Mouse (Mus musculus): ENCODE data around the gene Mei1. TPM values are rescaled to one million over a fixed set of nuclear protein-coding genes. Genes with fewer than 3 reads are reported as not detected.

Mei1 gene
- polyA plus RNA-seq, 1 experiment from 2014 or later, result not detected

- Histone ChIP-seq H3K27me3 (no peaks in the 10 kb centered on the region), H3K4me3 (peak within 1 kb of the TSS; percentile 99), H3K36me3 (peaks cover 13% of the 10 kb centered on the region), H3K4me1 (peaks cover 31% of the 10 kb centered on the region), H3K27ac (replicated peaks) (peak within 1 kb of the TSS; percentile 90), H3K9ac (replicated peaks) (peak within 1 kb of the TSS; percentile 94), H3K4me2 (replicated peaks) (peak within 1 kb of the TSS; percentile 92), H3K9me3 (no peaks in the 10 kb centered on the region)
- under 1% methylated on average over 74 of the region's 74 CpGs for WGBS
- ATAC-seq (replicated peaks), result peak; percentile 93
Observed at GRCm38 (mm10) chr15:82047080-82047883, 22.5 kb upstream of the Mei1 start, which contains the start of gene Snu13. TSS of gene Snu13 (minus strand) at chr15:82047598.

GRCm38 (mm10) chr15:82052544-82052943 is 17.3 kb upstream of the Mei1 start:
- Histone ChIP-seq H3K9me3 (no peaks in the 10 kb centered on the region), H3K9ac (replicated peaks) (no peak overlapping the region), H3K36me3 (no peaks in the 10 kb centered on the region), H3K27ac (replicated peaks) (no peak overlapping the region), H3K4me1 (peaks cover 5% of the 10 kb centered on the region), H3K4me2 (replicated peaks) (no peak overlapping the region), H3K4me3 (no peak overlapping the region), H3K27me3 (no peaks in the 10 kb centered on the region)
- 73% methylated on average over 5 of the region's 5 CpGs for WGBS
- ATAC-seq (replicated peaks), result no peak

DNA sequence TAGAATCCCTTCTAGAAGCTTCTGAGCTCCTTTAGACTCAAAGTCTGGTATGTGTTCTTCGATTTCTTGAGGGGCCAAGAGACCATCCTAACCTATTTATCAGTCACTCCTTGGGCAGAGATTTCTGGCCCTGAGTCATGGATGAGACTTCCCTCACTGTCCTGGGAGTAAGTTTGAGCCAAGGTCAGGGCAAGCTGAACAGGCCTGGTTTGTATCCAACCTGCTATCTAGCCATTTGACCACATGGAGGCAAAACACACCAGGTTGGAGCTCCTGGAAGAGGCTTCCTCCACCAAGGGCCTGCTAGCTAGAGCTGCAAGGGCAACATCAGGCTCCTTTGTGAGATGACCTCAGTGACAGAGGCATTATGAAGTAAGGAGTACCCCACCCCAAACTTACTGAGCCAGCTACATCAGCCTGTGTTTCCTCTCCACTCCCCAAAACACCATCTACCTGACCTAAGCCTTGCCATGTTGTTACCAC is 11.0 kb upstream of the Mei1 start, which contains the start of gene 4930407I10Rik:
Gene 4930407I10Rik, plus strand, starts transcription at position 433 of the 483 bp plus-strand sequence.
- no peak within 1 kb of the TSS for H3K9ac ChIP-seq (replicated peaks)
- H3K36me3 ChIP-seq, result no peaks in the 10 kb centered on the region
- 81% methylated on average over 1 of the region's 1 CpGs for WGBS
- H3K27me3 ChIP-seq, result no peaks in the 10 kb centered on the region
- no peak for ATAC-seq (replicated peaks)
- no peak within 1 kb of the TSS for H3K27ac ChIP-seq (replicated peaks)
- no peaks in the 10 kb centered on the region for H3K9me3 ChIP-seq
- H3K4me1 ChIP-seq, result no peaks in the 10 kb centered on the region
- no peak within 1 kb of the TSS for H3K4me2 ChIP-seq (replicated peaks)
- no peak within 1 kb of the TSS for H3K4me3 ChIP-seq

DNA sequence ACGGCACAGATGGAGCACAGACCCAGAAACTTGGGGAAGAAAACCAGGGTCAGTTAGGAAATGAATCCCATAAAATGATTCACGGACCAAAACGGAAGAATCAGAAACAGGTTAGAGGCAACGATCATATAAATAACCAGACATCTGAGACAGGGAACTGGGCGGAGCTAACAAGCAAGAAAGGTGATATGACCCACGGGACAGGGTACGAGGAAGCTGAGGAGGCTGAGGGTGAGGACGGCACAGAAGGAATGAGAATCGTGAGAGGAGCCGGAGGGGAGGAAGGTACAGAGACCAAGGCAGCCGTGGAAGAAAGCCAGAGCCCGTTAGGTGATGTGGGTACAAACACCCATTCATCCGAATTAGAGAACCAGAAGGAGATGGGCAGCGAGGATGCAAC is 5.9 kb upstream of the Mei1 start:
- no peaks in the 10 kb centered on the region for H3K4me1 ChIP-seq
- H3K36me3 ChIP-seq, result no peaks in the 10 kb centered on the region
- H3K4me3 ChIP-seq, result no peak overlapping the region
- no peak overlapping the region for H3K27ac ChIP-seq (replicated peaks)
- no peak for ATAC-seq (replicated peaks)
- H3K9me3 ChIP-seq, result no peaks in the 10 kb centered on the region
- no peak overlapping the region for H3K9ac ChIP-seq (replicated peaks)
- WGBS, result 60% methylated on average over 14 of the region's 14 CpGs
- no peak overlapping the region for H3K4me2 ChIP-seq (replicated peaks)
- H3K27me3 ChIP-seq, result peaks cover 6% of the 10 kb centered on the region

GRCm38 (mm10) chr15:82065511-82065910 is 4.3 kb upstream of the Mei1 start:
- no peak for ATAC-seq (replicated peaks)
- WGBS, result 15% methylated on average over 7 of the region's 7 CpGs

GRCm38 (mm10) chr15:82071816-82072469 is 2.1 kb downstream of the Mei1 start:
- H3K27me3 ChIP-seq, result peaks cover 25% of the 10 kb centered on the region
- ATAC-seq (replicated peaks), result no peak
- no peaks in the 10 kb centered on the region for H3K9me3 ChIP-seq
- no peak overlapping the region for H3K27ac ChIP-seq (replicated peaks)
- H3K4me3 ChIP-seq, result no peak overlapping the region
- H3K9ac ChIP-seq (replicated peaks), result no peak overlapping the region
- WGBS, result 92% methylated on average over 26 of the region's 26 CpGs
- no peak overlapping the region for H3K4me2 ChIP-seq (replicated peaks)
- H3K36me3 ChIP-seq, result no peaks in the 10 kb centered on the region
- H3K4me1 ChIP-seq, result no peaks in the 10 kb centered on the region

More at GRCm38 (mm10) chr15:82065511-82065910, 4.3 kb upstream of the Mei1 start:
- Histone ChIP-seq H3K9ac (replicated peaks) (no peak overlapping the region), H3K4me2 (replicated peaks) (no peak overlapping the region), H3K4me1 (no peaks in the 10 kb centered on the region), H3K27ac (replicated peaks) (no peak overlapping the region), H3K4me3 (no peak overlapping the region), H3K27me3 (peaks cover 22% of the 10 kb centered on the region), H3K36me3 (no peaks in the 10 kb centered on the region), H3K9me3 (no peaks in the 10 kb centered on the region)

- H3K36me3 ChIP-seq, result no peaks in the 10 kb centered on the region
- H3K4me3 ChIP-seq, result no peak overlapping the region
- no peak overlapping the region for H3K4me2 ChIP-seq (replicated peaks)
- no peak overlapping the region for H3K27ac ChIP-seq (replicated peaks)
- no peak overlapping the region for H3K9ac ChIP-seq (replicated peaks)
- H3K9me3 ChIP-seq, result no peaks in the 10 kb centered on the region
- no peaks in the 10 kb centered on the region for H3K4me1 ChIP-seq
- peaks cover 24% of the 10 kb centered on the region for H3K27me3 ChIP-seq
- WGBS, result 86% methylated on average over 7 of the region's 7 CpGs
- ATAC-seq (replicated peaks), result no peak
Observed at GRCm38 (mm10) chr15:82073490-82073889, 3.7 kb downstream of the Mei1 start.

- Histone ChIP-seq H3K4me3 (no peak overlapping the region), H3K27me3 (no peaks in the 10 kb centered on the region), H3K27ac (replicated peaks) (no peak overlapping the region), H3K36me3 (no peaks in the 10 kb centered on the region), H3K4me2 (replicated peaks) (no peak overlapping the region), H3K9me3 (no peaks in the 10 kb centered on the region), H3K4me1 (no peaks in the 10 kb centered on the region), H3K9ac (replicated peaks) (no peak overlapping the region)
- 70% methylated on average over 10 of the region's 10 CpGs for WGBS
- ATAC-seq (replicated peaks), result no peak
Observed at GRCm38 (mm10) chr15:82079883-82080282, 10.1 kb downstream of the Mei1 start.

GRCm38 (mm10) chr15:82081161-82081560 is 11.4 kb downstream of the Mei1 start:
- WGBS, result 35% methylated on average over 7 of the region's 7 CpGs
- H3K4me3 ChIP-seq, result no peak overlapping the region
- no peak overlapping the region for H3K9ac ChIP-seq (replicated peaks)
- H3K4me1 ChIP-seq, result no peaks in the 10 kb centered on the region
- no peak overlapping the region for H3K27ac ChIP-seq (replicated peaks)
- ATAC-seq (replicated peaks), result no peak
- H3K36me3 ChIP-seq, result no peaks in the 10 kb centered on the region
- no peak overlapping the region for H3K4me2 ChIP-seq (replicated peaks)
- no peaks in the 10 kb centered on the region for H3K9me3 ChIP-seq
- H3K27me3 ChIP-seq, result no peaks in the 10 kb centered on the region

DNA sequence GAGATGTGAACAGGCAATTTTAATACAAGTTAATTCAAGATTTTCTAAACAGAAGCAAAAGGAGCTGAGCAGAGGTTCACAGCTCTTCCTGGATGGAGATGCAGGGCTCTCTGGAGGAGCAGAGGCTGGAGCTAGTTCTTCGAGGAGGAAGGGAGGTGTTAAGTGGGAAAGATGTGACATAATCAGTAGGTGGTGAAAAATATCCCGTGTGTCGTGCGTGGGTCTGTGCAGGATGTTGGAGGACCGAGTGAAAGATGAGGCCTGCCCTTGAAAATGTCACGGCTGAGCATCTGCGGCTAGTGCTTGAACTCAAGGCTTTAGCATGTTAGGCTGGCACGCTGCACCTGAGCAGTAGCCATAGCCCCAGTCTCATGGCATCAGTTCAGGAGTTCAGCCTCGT is 15.8 kb downstream of the Mei1 start:
- no peaks in the 10 kb centered on the region for H3K36me3 ChIP-seq
- no peaks in the 10 kb centered on the region for H3K4me1 ChIP-seq
- 88% methylated on average over 9 of the region's 9 CpGs for WGBS
- no peaks in the 10 kb centered on the region for H3K9me3 ChIP-seq
- no peak overlapping the region for H3K4me3 ChIP-seq
- no peak for ATAC-seq (replicated peaks)
- H3K27ac ChIP-seq (replicated peaks), result no peak overlapping the region
- no peak overlapping the region for H3K9ac ChIP-seq (replicated peaks)
- H3K4me2 ChIP-seq (replicated peaks), result no peak overlapping the region
- 0 out of 2 replicates have a peak, but pooled peaks cover 2% of the 10 kb centered on the region for H3K27me3 ChIP-seq

DNA sequence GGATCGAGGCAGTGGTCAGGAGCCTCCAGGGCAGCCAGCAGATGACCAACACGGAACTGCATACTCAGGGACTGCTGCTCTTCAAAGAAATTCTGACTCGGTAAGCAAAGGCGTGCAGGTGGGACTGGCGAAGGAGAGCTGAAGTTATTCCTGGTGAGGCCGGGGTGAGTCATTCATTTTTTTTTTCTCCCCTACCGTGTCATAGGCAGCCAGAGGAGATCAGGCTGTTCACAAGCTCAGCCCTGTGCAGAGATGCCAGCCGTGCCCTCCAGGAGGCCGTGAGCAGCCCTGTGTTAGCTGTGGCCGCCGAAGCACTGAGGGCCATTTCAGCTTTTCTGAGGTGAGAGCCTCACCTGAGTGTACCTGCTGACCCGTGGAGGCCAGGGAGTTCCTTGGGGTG is 16.3 kb downstream of the Mei1 start:
- H3K4me1 ChIP-seq, result no peaks in the 10 kb centered on the region
- no peaks in the 10 kb centered on the region for H3K36me3 ChIP-seq
- no peak overlapping the region for H3K27ac ChIP-seq (replicated peaks)
- ATAC-seq (replicated peaks), result no peak
- 81% methylated on average over 12 of the region's 12 CpGs for WGBS
- no peak overlapping the region for H3K9ac ChIP-seq (replicated peaks)
- no peak overlapping the region for H3K4me3 ChIP-seq
- H3K27me3 ChIP-seq, result 0 out of 2 replicates have a peak, but pooled peaks cover 2% of the 10 kb centered on the region
- no peaks in the 10 kb centered on the region for H3K9me3 ChIP-seq
- no peak overlapping the region for H3K4me2 ChIP-seq (replicated peaks)

- Histone ChIP-seq H3K4me1 (no peaks in the 10 kb centered on the region), H3K36me3 (no peaks in the 10 kb centered on the region), H3K4me2 (replicated peaks) (no peak overlapping the region), H3K27me3 (0 out of 2 replicates have a peak, but pooled peaks cover 2% of the 10 kb centered on the region), H3K9ac (replicated peaks) (no peak overlapping the region), H3K27ac (replicated peaks) (no peak overlapping the region), H3K4me3 (no peak overlapping the region), H3K9me3 (no peaks in the 10 kb centered on the region)
- no peak for ATAC-seq (replicated peaks)
- 12% methylated on average over 10 of the region's 10 CpGs for WGBS
Observed at GRCm38 (mm10) chr15:82087266-82087665, 17.5 kb downstream of the Mei1 start.
